Mouse (Mus musculus) liver, adult 2 months (tissue): ENCODE data around the gene Fosl1. TPM values are rescaled to one million over a fixed set of nuclear protein-coding genes. Genes with fewer than 3 reads are reported as not detected.

Experiments used
- DNase-seq: peaks from one replicate; pipeline ENCODE4 v3.0.0-alpha.2; 2011; ENCODE audit warnings: low read depth, low spot score; ENCODE audit errors: extremely low read depth
- H3K27ac ChIP-seq: fragments of 200-500 bp; replicated peaks from 2 replicates; pipeline ENCODE4 v1.5.1; 2012; ENCODE audit warnings: low read depth, mild to moderate bottlenecking, control low read depth, inconsistent platforms, low read length; ENCODE audit not compliant: insufficient read depth
- H3K27me3 ChIP-seq: fragments of 200-500 bp; 2 replicates; pipeline ENCODE4 v1.6.1; 2012; ENCODE audit warnings: mild to moderate bottlenecking, moderate library complexity, low read length, inconsistent platforms; ENCODE audit not compliant: control insufficient read depth, insufficient read depth
- H3K36me3 ChIP-seq: fragments of 200-500 bp; 2 replicates; pipeline ENCODE4 v1.6.1; 2012; ENCODE audit warnings: low read length, inconsistent platforms; ENCODE audit not compliant: control insufficient read depth, insufficient read depth
- H3K4me1 ChIP-seq: fragments of 200-500 bp; 2 replicates; pipeline ENCODE4 v1.6.1; 2011; ENCODE audit warnings: low read length; ENCODE audit not compliant: control insufficient read depth, insufficient read depth
- H3K4me3 ChIP-seq: fragments of 200-500 bp; 2 replicates; pipeline ENCODE4 v1.5.1; 2011; ENCODE audit warnings: low read depth, mild to moderate bottlenecking, control low read depth, low read length, moderate library complexity; ENCODE audit not compliant: insufficient read depth
- H3K79me2 ChIP-seq: fragments of 200-500 bp; 2 replicates; pipeline ENCODE4 v1.6.1; 2012; ENCODE audit warnings: inconsistent platforms, mild to moderate bottlenecking, low read length, moderate library complexity; ENCODE audit not compliant: control insufficient read depth, insufficient read depth
- H3K9ac ChIP-seq: fragments of 200-500 bp; 2 replicates; pipeline ENCODE4 v1.6.1; 2012; ENCODE audit warnings: low read depth, mild to moderate bottlenecking, control low read depth, inconsistent platforms, low read length
- CTCF ChIP-seq: fragments of 200-500 bp; IDR thresholded peaks from 2 replicates; pipeline ENCODE4 v1.5.1; 2011; ENCODE audit warnings: low read depth, low read length, control low read depth
- POLR2A ChIP-seq: fragments of 200-500 bp; IDR thresholded peaks from 2 replicates; pipeline ENCODE4 v1.6.1; 2011; ENCODE audit warnings: low read length, control low read depth; ENCODE audit not compliant: insufficient read depth; ENCODE audit errors: extremely low read depth
- WGBS: fragments of 180-500 bp; shearing (Covaris S2); methylation state at CpG from one replicate; pipeline ENCODE4 v1.1.7; 2018; 5-methylcytosine and 5-hydroxymethylcytosine counted together
- polyA plus RNA-seq: library from polyadenylated mRNA; depleted of rRNA; stranded (reverse); fragments of >200 nt; gene quantifications from 2 replicates; pipeline ENCODE4 v1.2.3, GENCODE M21; 2012
- total RNA-seq: library from RNA; depleted of rRNA; stranded (reverse); fragments of >200 nt; gene quantifications from 2 replicates; pipeline ENCODE4 v1.2.3, GENCODE M21; 2014

The Fosl1 gene
- total and polyA plus RNA-seq, 2 experiments: not detected

- 4% methylated on average over 59 of the region's 68 CpGs for WGBS
- H3K36me3 ChIP-seq: no peaks in the 10 kb centered on the region
- H3K4me1 ChIP-seq: no peaks in the 10 kb centered on the region; the same call in 1 of the 2 replicates
- H3K9ac ChIP-seq: peak overlapping the region; percentile 71
- no peaks in the 10 kb centered on the region for H3K79me2 ChIP-seq
- DNase-seq: no peak
- no peaks in the 10 kb centered on the region; the same call in none of the 2 replicates for H3K27me3 ChIP-seq
- H3K27ac ChIP-seq: no peak overlapping the region
- peak overlapping the region; percentile 58 for H3K4me3 ChIP-seq
- no peak for TF ChIP-seq POLR2A
- TF ChIP-seq CTCF: no peak
These were observed 27.1 kb downstream of the Fosl1 start for GRCm38 (mm10) chr19:5474281-5475068.

- no peaks in the 10 kb centered on the region; the same call in 1 of the 2 replicates for H3K4me1 ChIP-seq
- H3K4me3 ChIP-seq: peak overlapping the region; percentile 58
- no peak for DNase-seq
- no peaks in the 10 kb centered on the region; the same call in none of the 2 replicates for H3K27me3 ChIP-seq
- no peaks in the 10 kb centered on the region for H3K36me3 ChIP-seq
- H3K79me2 ChIP-seq: no peaks in the 10 kb centered on the region
- TF ChIP-seq CTCF (no peak), POLR2A (no peak)
- 49% methylated on average over 13 of the region's 13 CpGs for WGBS
- peak overlapping the region; percentile 71 for H3K9ac ChIP-seq
- H3K27ac ChIP-seq: no peak overlapping the region
These were observed 27.8 kb downstream of the Fosl1 start for GRCm38 (mm10) chr19:5475069-5475714.

- Histone ChIP-seq H3K27ac (no peak overlapping the region), H3K27me3 (no peaks in the 10 kb centered on the region; the same call in none of the 2 replicates), H3K4me1 (no peaks in the 10 kb centered on the region; the same call in 1 of the 2 replicates), H3K79me2 (no peaks in the 10 kb centered on the region), H3K4me3 (no peak overlapping the region), H3K9ac (no peak overlapping the region), H3K36me3 (no peaks in the 10 kb centered on the region)
- 96% methylated on average over 10 of the region's 10 CpGs for WGBS
- no peak for DNase-seq
- no peak for TF ChIP-seq POLR2A
- TF ChIP-seq CTCF: no peak
These were observed 29.8 kb downstream of the Fosl1 start for GRCm38 (mm10) chr19:5477004-5477667.

GRCm38 (mm10) chr19:5477668-5478300 lies 30.4 kb downstream of the Fosl1 start:
- Histone ChIP-seq H3K4me3 (no peak overlapping the region), H3K79me2 (no peaks in the 10 kb centered on the region), H3K4me1 (no peaks in the 10 kb centered on the region; the same call in 1 of the 2 replicates), H3K9ac (no peak overlapping the region), H3K27ac (no peak overlapping the region), H3K27me3 (no peaks in the 10 kb centered on the region; the same call in none of the 2 replicates), H3K36me3 (no peaks in the 10 kb centered on the region)
- no peak for DNase-seq
- 92% methylated on average over 18 of the region's 18 CpGs for WGBS
- TF ChIP-seq CTCF (no peak), POLR2A (no peak)

GRCm38 (mm10) chr19:5480016-5480415 lies 32.7 kb downstream of the Fosl1 start:
- 57% methylated on average over 10 of the region's 10 CpGs for WGBS
- no peaks in the 10 kb centered on the region for H3K36me3 ChIP-seq
- H3K79me2 ChIP-seq: no peaks in the 10 kb centered on the region
- H3K4me1 ChIP-seq: no peaks in the 10 kb centered on the region
- TF ChIP-seq POLR2A (no peak), CTCF (no peak)
- H3K27ac ChIP-seq: no peak overlapping the region
- H3K9ac ChIP-seq: no peak overlapping the region
- H3K27me3 ChIP-seq: no peaks in the 10 kb centered on the region; the same call in 1 of the 2 replicates
- no peak for DNase-seq
- no peak overlapping the region for H3K4me3 ChIP-seq
